Mouse (Mus musculus) bone marrow, adult 2 months (tissue): ENCODE measurements around the gene Cfap100.

Experiments
- CTCF ChIP-seq: fragments of 200-500 bp; IDR thresholded peaks from 2 replicates; pipeline ENCODE4 v1.5.1; 2011; ENCODE audit warnings: low read length, control low read depth; ENCODE audit not compliant: control insufficient read depth, insufficient read depth
- POLR2A ChIP-seq: fragments of 200-500 bp; IDR thresholded peaks from 2 replicates; pipeline ENCODE4 v1.6.1; 2011; ENCODE audit warnings: low read depth, mild to moderate bottlenecking, control low read depth, low read length, borderline replicate concordance; ENCODE audit not compliant: control insufficient read depth

GRCm38 (mm10) chr6:90358142-90358541, 70.5 kb downstream of the Cfap100 start:
- TF ChIP-seq CTCF (no peak), POLR2A (no peak)
